Mouse (Mus musculus): ENCODE data around the gene Grhpr.
"Not testable (repeated sequence)": the region's sequence is repeated elsewhere in the genome, so short reads cannot be mapped to it uniquely, and the experiment has no call there.

DNA sequence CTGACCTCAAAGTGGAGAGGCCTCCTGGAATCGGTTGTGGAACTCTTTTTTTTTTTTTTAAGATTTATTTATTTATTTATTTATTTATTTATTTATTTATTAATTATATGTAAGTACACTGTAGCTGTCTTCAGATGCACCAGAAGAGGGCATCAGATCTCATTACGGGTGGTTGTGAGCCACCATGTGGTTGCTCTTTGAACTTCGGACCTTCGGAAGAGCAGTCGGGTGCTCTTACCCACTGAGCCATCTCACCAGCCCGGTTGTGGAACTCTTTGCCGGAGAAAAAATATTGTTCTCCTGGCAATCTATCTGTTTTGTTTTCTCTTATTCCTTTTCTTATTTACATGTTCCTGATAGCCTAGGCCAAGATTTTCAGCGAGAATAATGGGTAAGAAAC, 57.7 kb downstream of the Grhpr start:
- not testable (repeated sequence) for TF ChIP-seq CTCF (conservative IDR thresholded peaks at IDR 0.05; ENCODE audit: low read length); NANOG (IDR thresholded peaks at IDR 0.05; ENCODE audit: borderline replicate concordance, low read length)

All from E14TG2a.4 (cell line).